Mouse (Mus musculus) small intestine, adult 2 months (tissue): Measurements from ENCODE around the gene Zp1. TPM values are rescaled to one million over a fixed set of nuclear protein-coding genes. Genes with fewer than 3 reads are reported as not detected.

ENCODE experiments used
- H3K27ac ChIP-seq: fragments of 200-500 bp; 2 replicates; pipeline ENCODE4 v1.5.1; 2012; ENCODE audit warnings: low read depth, low read length, control low read depth, inconsistent platforms; ENCODE audit not compliant: insufficient read depth
- H3K27me3 ChIP-seq: fragments of 200-500 bp; 2 replicates; pipeline ENCODE4 v1.6.1; 2012; ENCODE audit warnings: mild to moderate bottlenecking, moderate library complexity, low read length, inconsistent platforms; ENCODE audit not compliant: control insufficient read depth, insufficient read depth
- H3K36me3 ChIP-seq: fragments of 200-500 bp; 2 replicates; pipeline ENCODE4 v1.6.1; 2012; ENCODE audit warnings: mild to moderate bottlenecking, low read length, control low read depth, inconsistent platforms; ENCODE audit not compliant: control insufficient read depth, insufficient read depth
- H3K4me1 ChIP-seq: fragments of 200-500 bp; 2 replicates; pipeline ENCODE4 v1.6.1; 2012; ENCODE audit warnings: low read length, inconsistent platforms, mixed read lengths; ENCODE audit not compliant: control insufficient read depth, insufficient read depth, insufficient read length
- H3K4me3 ChIP-seq: fragments of 200-500 bp; 2 replicates; pipeline ENCODE4 v1.5.1; 2012; ENCODE audit warnings: low read depth, mild to moderate bottlenecking, control low read depth, inconsistent platforms, low read length, moderate library complexity
- CTCF ChIP-seq: fragments of 200-500 bp; IDR thresholded peaks from 2 replicates; pipeline ENCODE4 v1.5.1; 2012; ENCODE audit warnings: low read depth, mild to moderate bottlenecking, control low read depth, inconsistent platforms, low read length, moderate library complexity, mixed read lengths; ENCODE audit not compliant: insufficient replicate concordance, insufficient read length; ENCODE audit errors: extremely low read depth
- POLR2A ChIP-seq: fragments of 200-500 bp; IDR thresholded peaks from 2 replicates; pipeline ENCODE4 v1.6.1; 2012; ENCODE audit warnings: low read depth, mild to moderate bottlenecking, control low read depth, inconsistent platforms, low read length, moderate library complexity
- WGBS: fragments of 180-500 bp; shearing (Covaris S2); methylation state at CpG from one replicate; pipeline ENCODE4 v1.1.7; 2018; 5-methylcytosine and 5-hydroxymethylcytosine counted together
- polyA plus RNA-seq: library from polyadenylated mRNA; depleted of rRNA; stranded (reverse); fragments of >200 nt; gene quantifications from 2 replicates; pipeline ENCODE4 v1.2.3, GENCODE M21; 2012

Zp1 gene
- polyA plus RNA-seq, 1 experiment: 0.14 TPM

- 70% methylated on average over 8 of the region's 8 CpGs for WGBS
- Histone ChIP-seq H3K4me1 (peaks cover 2% of the 10 kb centered on the region; the same call in 1 of the 2 replicates), H3K4me3 (no peak overlapping the region), H3K27ac (no peak overlapping the region), H3K36me3 (peaks cover 38% of the 10 kb centered on the region), H3K27me3 (no peaks in the 10 kb centered on the region)
- TF ChIP-seq CTCF: no peak
- no peak for TF ChIP-seq POLR2A
Measured at GRCm38 (mm10) chr19:10897491-10897890, 22.9 kb downstream of the Zp1 start.

- peaks cover 2% of the 10 kb centered on the region; the same call in 1 of the 2 replicates for H3K4me1 ChIP-seq
- TF ChIP-seq CTCF: no peak
- no peak for TF ChIP-seq POLR2A
- 32% methylated on average over 7 of the region's 7 CpGs for WGBS
- no peak overlapping the region for H3K27ac ChIP-seq
- no peak overlapping the region for H3K4me3 ChIP-seq
- peaks cover 32% of the 10 kb centered on the region for H3K36me3 ChIP-seq
- no peaks in the 10 kb centered on the region for H3K27me3 ChIP-seq
Measured at GRCm38 (mm10) chr19:10896849-10897248, 23.6 kb downstream of the Zp1 start.

GRCm38 (mm10) chr19:10895708-10896107, 24.7 kb downstream of the Zp1 start:
- peaks cover 23% of the 10 kb centered on the region for H3K36me3 ChIP-seq
- H3K27ac ChIP-seq: peak overlapping the region; percentile 76
- H3K4me1 ChIP-seq: peaks cover 2% of the 10 kb centered on the region; the same call in 1 of the 2 replicates
- no peaks in the 10 kb centered on the region for H3K27me3 ChIP-seq
- WGBS: under 1% methylated on average over 16 of the region's 16 CpGs
- H3K4me3 ChIP-seq: peak overlapping the region; percentile 92
- TF ChIP-seq POLR2A (no peak), CTCF (no peak)

GRCm38 (mm10) chr19:10895016-10895528, 25.4 kb downstream of the Zp1 start, which contains the start of gene Prpf19:
Prpf19 (plus strand) TSS chr19:10895231.
- H3K4me3 ChIP-seq: peak within 1 kb of the TSS; percentile 92
- peaks cover 2% of the 10 kb centered on the region; the same call in 1 of the 2 replicates for H3K4me1 ChIP-seq
- peak within 1 kb of the TSS; percentile 76 for H3K27ac ChIP-seq
- WGBS: under 1% methylated on average over 43 of the region's 43 CpGs
- TF ChIP-seq POLR2A (peak; percentile 87), CTCF (no peak)
- H3K36me3 ChIP-seq: peaks cover 16% of the 10 kb centered on the region
- H3K27me3 ChIP-seq: no peaks in the 10 kb centered on the region

- no peaks in the 10 kb centered on the region for H3K27me3 ChIP-seq
- no peak overlapping the region for H3K4me3 ChIP-seq
- WGBS: 70% methylated on average over 3 of the region's 3 CpGs
- H3K36me3 ChIP-seq: no peaks in the 10 kb centered on the region
- H3K4me1 ChIP-seq: peaks cover 2% of the 10 kb centered on the region; the same call in 1 of the 2 replicates
- no peak for TF ChIP-seq POLR2A
- no peak for TF ChIP-seq CTCF
- no peak overlapping the region for H3K27ac ChIP-seq
Measured at GRCm38 (mm10) chr19:10892201-10892600, 28.2 kb downstream of the Zp1 start.

GRCm38 (mm10) chr19:10881426-10882154, 38.8 kb downstream of the Zp1 start, which contains the start of gene Tmem109:
Tmem109 (minus strand) TSS chr19:10882001.
- H3K27me3 ChIP-seq: no peaks in the 10 kb centered on the region
- no peaks in the 10 kb centered on the region for H3K36me3 ChIP-seq
- H3K4me1 ChIP-seq: peaks cover 11% of the 10 kb centered on the region
- TF ChIP-seq POLR2A (peak; percentile 27), CTCF (peak; percentile 28; the same call in 1 of the 2 replicates)
- peak within 1 kb of the TSS; percentile 68 for H3K4me3 ChIP-seq
- peak within 1 kb of the TSS; percentile 77 for H3K27ac ChIP-seq
- under 1% methylated on average over 49 of the region's 49 CpGs for WGBS

GRCm38 (mm10) chr19:10880975-10881425, 39.4 kb downstream of the Zp1 start:
- 2% methylated on average over 14 of the region's 14 CpGs for WGBS
- TF ChIP-seq CTCF (no peak), POLR2A (no peak)
- no peak overlapping the region for H3K27ac ChIP-seq

More at GRCm38 (mm10) chr19:10880975-10881425, 39.4 kb downstream of the Zp1 start:
- Histone ChIP-seq H3K4me3 (peak overlapping the region; percentile 68), H3K4me1 (peaks cover 11% of the 10 kb centered on the region), H3K36me3 (no peaks in the 10 kb centered on the region), H3K27me3 (no peaks in the 10 kb centered on the region)
